Mouse (Mus musculus): Measurements from ENCODE around the gene Sertad2. TPM values are rescaled to one million over a fixed set of nuclear protein-coding genes. Genes with fewer than 3 reads are reported as not detected.

Sertad2 gene
- total and polyA plus RNA-seq, 3 experiments, result 5.9 to 13.1 (median 6.0) TPM

DNA sequence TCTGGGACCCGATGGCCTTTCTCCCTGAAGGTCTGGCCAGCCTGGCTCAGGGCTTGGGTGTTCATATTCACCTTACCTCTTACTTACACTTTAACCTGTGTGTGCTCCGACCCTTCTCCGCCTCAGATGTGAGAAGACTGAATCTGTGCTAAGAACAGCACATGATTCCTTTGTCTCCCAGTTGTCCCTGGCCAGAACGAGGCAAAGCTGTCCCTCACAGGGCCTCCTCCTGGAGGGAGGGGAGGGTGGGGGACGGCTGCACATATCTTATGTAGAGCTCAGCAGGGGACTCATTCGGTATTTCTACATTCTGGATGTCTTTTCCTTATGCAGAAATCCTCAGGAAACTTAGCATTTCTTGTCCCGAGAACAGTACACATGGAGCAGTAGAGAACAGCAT lies 62.6 kb downstream of the Sertad2 start:
- in situ Hi-C loops (cut with MboI; ENCODE audit: low pct_ligation_motif_present, low pct_unique_long_range_greater_than_20kb, low sequenced_read_pairs), result no loop called here
- H3K36me3 ChIP-seq (replicated peaks in 1 of 2; ENCODE audit: control insufficient read depth in 1 of 2, insufficient read depth in 1 of 2, low read length in 1 of 2), result no peaks in the 10 kb centered on the region

DNA sequence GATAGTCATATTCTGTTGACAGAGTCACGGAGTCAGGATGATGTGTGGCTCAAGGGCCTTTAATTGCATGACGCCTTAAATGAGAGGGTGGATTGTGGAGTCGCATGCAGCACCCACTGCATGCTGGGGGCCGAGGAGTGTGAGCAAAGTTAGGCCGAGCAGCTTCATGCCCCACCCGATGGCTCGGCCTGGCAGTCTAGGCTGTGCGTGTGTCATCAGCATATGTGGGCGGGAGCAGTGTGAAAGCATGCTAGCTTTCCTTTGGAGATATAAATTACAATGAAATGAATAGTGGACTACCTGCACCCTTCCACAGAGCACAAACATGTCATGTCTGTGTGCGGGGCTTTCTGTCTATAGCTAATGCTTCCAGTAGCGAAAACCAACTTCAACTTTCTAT lies 65.4 kb downstream of the Sertad2 start:
- DNase-seq (ENCODE audit: extremely low read depth), result no peak
- dilution Hi-C loops (cut with MboI; ENCODE audit: extremely low pct_ligation_motif_present, extremely low pct_unique_long_range_greater_than_20kb, low sequenced_read_pairs) (no loop called here), in situ Hi-C loops (cut with MboI; ENCODE audit: low pct_ligation_motif_present, low pct_unique_long_range_greater_than_20kb, low sequenced_read_pairs) (no loop called here)
- no peak for TF ChIP-seq PAX5 (IDR thresholded peaks at IDR 0.05; ENCODE audit: low read length)
- no peak for TF ChIP-seq RCOR1 (conservative IDR thresholded peaks at IDR 0.05; ENCODE audit: low read depth, low read length)
- TF ChIP-seq MEF2A (IDR thresholded peaks at IDR 0.05; ENCODE audit: borderline replicate concordance, low read depth, low read length), result no peak
- TF ChIP-seq CTCF (conservative IDR thresholded peaks at IDR 0.05 in 1 of 2, IDR thresholded peaks at IDR 0.05 in 1 of 2; ENCODE audit: low read depth in 2 of 2, low read length in 2 of 2), result no peak
- no peak for TF ChIP-seq ELF1 (IDR thresholded peaks at IDR 0.05; ENCODE audit: low read depth, low read length)
- no peak for TF ChIP-seq GABPA (IDR thresholded peaks at IDR 0.05; ENCODE audit: insufficient replicate concordance, low read depth, low read length)
- TF ChIP-seq JUND (conservative IDR thresholded peaks at IDR 0.05; ENCODE audit: low read depth, low read length), result no peak
- no peak for TF ChIP-seq NELFE (IDR thresholded peaks at IDR 0.05; ENCODE audit: low read depth, low read length)
- no peak for TF ChIP-seq USF2 (conservative IDR thresholded peaks at IDR 0.05; ENCODE audit: low read depth, low read length)
- TF ChIP-seq MXI1 (IDR thresholded peaks at IDR 0.05; ENCODE audit: low read depth, low read length), result no peak
- no peak for TF ChIP-seq JUN (IDR thresholded peaks at IDR 0.05; ENCODE audit: insufficient read depth, low read depth, low read length)
- TF ChIP-seq CHD2 (IDR thresholded peaks at IDR 0.05; ENCODE audit: low read length), result no peak
- Histone ChIP-seq H3K27me3 (replicated peaks) (no peaks in the 10 kb centered on the region), H3K9me3 (replicated peaks; ENCODE audit: low read length) (no peaks in the 10 kb centered on the region), H3K4me2 (ENCODE audit: insufficient read depth, low read depth, poor library complexity, severe bottlenecking) (no peak overlapping the region), H3K36me3 (replicated peaks in 1 of 2; ENCODE audit: control insufficient read depth in 1 of 2, insufficient read depth in 1 of 2, low read length in 1 of 2) (no peaks in the 10 kb centered on the region), H3K9ac (ENCODE audit: insufficient read depth, low read depth) (no peak overlapping the region), H3K4me3 (replicated peaks in 1 of 3; ENCODE audit: low read depth in 2 of 3, low read length in 2 of 3, poor library complexity in 1 of 3) (no peak overlapping the region), H3K79me2 (replicated peaks; ENCODE audit: control insufficient read depth, extremely low read depth, insufficient read depth, poor library complexity, severe bottlenecking) (no peaks in the 10 kb centered on the region), H3K27ac (ENCODE audit: insufficient read depth, low read depth) (no peak overlapping the region), H3K4me1 (ENCODE audit: control insufficient read depth in 1 of 2, insufficient read depth in 2 of 2) (no peaks in the 10 kb centered on the region)

More for the DNA sequence above, 62.6 kb downstream of the Sertad2 start:
- no peak overlapping the region for H3K9ac ChIP-seq (ENCODE audit: insufficient read depth, low read depth)
- no peak overlapping the region for H3K27ac ChIP-seq (ENCODE audit: insufficient read depth, low read depth)
- DNase-seq (ENCODE audit: extremely low read depth), result no peak
- TF ChIP-seq JUN (IDR thresholded peaks at IDR 0.05; ENCODE audit: insufficient read depth, low read depth, low read length) (no peak), KAT2A (IDR thresholded peaks at IDR 0.05; ENCODE audit: insufficient replicate concordance, low read length) (no peak), MEF2A (IDR thresholded peaks at IDR 0.05; ENCODE audit: borderline replicate concordance, low read depth, low read length) (no peak), CTCF (conservative IDR thresholded peaks at IDR 0.05 in 1 of 2, IDR thresholded peaks at IDR 0.05 in 1 of 2; ENCODE audit: low read depth in 2 of 2, low read length in 2 of 2) (no peak), MAZ (IDR thresholded peaks at IDR 0.05; ENCODE audit: low read depth, low read length) (no peak), ETS1 (conservative IDR thresholded peaks at IDR 0.05; ENCODE audit: low read depth, low read length) (no peak), SMC3 (IDR thresholded peaks at IDR 0.05; ENCODE audit: low read depth, low read length) (no peak), MAFK (IDR thresholded peaks at IDR 0.05; ENCODE audit: insufficient replicate concordance, low read length) (no peak), HCFC1 (IDR thresholded peaks at IDR 0.05; ENCODE audit: low read depth, low read length) (no peak), ZMIZ1 (IDR thresholded peaks at IDR 0.05; ENCODE audit: low read depth, low read length) (no peak), TBP (conservative IDR thresholded peaks at IDR 0.05; ENCODE audit: low read depth, low read length) (no peak), RAD21 (IDR thresholded peaks at IDR 0.05; ENCODE audit: low read depth, low read length) (no peak), GABPA (IDR thresholded peaks at IDR 0.05; ENCODE audit: insufficient replicate concordance, low read depth, low read length) (no peak)
- H3K79me2 ChIP-seq (replicated peaks; ENCODE audit: control insufficient read depth, extremely low read depth, insufficient read depth, poor library complexity, severe bottlenecking), result no peaks in the 10 kb centered on the region
- no peaks in the 10 kb centered on the region for H3K4me1 ChIP-seq (ENCODE audit: control insufficient read depth in 1 of 2, insufficient read depth in 2 of 2)
- H3K4me2 ChIP-seq (ENCODE audit: insufficient read depth, low read depth, poor library complexity, severe bottlenecking), result no peak overlapping the region
- no peaks in the 10 kb centered on the region for H3K9me3 ChIP-seq (replicated peaks; ENCODE audit: low read length)
- no peak overlapping the region for H3K4me3 ChIP-seq (replicated peaks in 1 of 3; ENCODE audit: low read depth in 2 of 3, low read length in 2 of 3, poor library complexity in 1 of 3)
- no peaks in the 10 kb centered on the region for H3K27me3 ChIP-seq (replicated peaks)
- dilution Hi-C loops (cut with MboI; ENCODE audit: extremely low pct_ligation_motif_present, extremely low pct_unique_long_range_greater_than_20kb, low sequenced_read_pairs), result no loop called here
